Mouse (Mus musculus) megakaryocyte, embryonic 14.5 days (primary cell): Measurements from ENCODE around the gene Fnbp4.

Experiments
- FLI1 ChIP-seq: IDR thresholded peaks from 2 replicates; pipeline ENCODE4 v1.6.1; 2012; ENCODE audit warnings: low read length, inconsistent platforms, mixed read lengths
- GATA1 ChIP-seq: IDR thresholded peaks from 3 replicates; pipeline ENCODE4 v1.6.1; 2012; ENCODE audit warnings: mixed read lengths, low read length, inconsistent platforms, borderline replicate concordance

DNA sequence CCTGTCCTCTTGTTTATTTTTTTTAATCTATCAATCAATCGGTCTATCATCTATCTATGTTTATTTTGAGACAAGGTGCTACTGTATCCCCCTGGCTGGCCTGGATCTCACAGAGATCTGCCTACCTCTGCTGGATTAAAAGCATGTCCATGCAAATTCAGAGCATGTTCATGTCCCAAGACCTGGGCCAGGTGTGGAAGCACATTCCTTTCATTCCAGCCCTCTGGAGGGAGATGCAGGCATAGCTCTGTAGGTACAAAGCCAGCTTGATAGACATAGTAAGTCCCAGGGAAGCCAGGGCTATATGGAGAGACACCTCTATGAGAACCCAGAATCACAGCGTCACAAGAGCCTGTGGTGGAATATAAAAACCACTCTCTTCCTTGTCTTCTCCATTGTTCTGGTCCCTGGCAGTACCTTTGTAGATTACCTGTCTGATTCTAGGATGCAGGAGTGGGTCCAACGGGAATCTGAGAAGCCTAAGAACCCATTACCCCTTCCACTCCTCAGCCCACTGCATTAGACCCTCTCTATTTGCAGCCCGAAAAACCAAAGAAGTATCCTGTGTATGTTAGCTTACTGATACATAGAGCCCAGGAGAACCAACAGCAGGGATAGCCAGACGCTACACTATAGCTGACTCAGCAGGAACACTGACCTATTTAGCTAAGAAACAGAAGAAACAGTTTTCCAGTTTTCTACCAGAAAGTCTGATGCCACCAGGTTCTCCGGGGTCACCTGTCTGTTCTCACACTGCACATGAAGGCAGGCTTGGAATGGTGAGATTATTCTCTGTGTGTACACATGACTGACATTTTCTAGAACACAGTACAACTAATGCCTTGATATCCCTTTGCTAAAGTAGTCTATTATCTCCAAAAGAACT is 63.3 kb downstream of the Fnbp4 start:
- TF ChIP-seq GATA1 (no peak), FLI1 (no peak)
